Mouse (Mus musculus): ENCODE results near the gene Vegfa. TPM values are rescaled to one million over a fixed set of nuclear protein-coding genes. Genes with fewer than 3 reads are reported as not detected.
A peak's percentile ranks its signal among the peaks of the same experiment; 100 is the strongest.

Gene Vegfa
- polyA plus RNA-seq, 1 experiment = 53.0 TPM

DNA sequence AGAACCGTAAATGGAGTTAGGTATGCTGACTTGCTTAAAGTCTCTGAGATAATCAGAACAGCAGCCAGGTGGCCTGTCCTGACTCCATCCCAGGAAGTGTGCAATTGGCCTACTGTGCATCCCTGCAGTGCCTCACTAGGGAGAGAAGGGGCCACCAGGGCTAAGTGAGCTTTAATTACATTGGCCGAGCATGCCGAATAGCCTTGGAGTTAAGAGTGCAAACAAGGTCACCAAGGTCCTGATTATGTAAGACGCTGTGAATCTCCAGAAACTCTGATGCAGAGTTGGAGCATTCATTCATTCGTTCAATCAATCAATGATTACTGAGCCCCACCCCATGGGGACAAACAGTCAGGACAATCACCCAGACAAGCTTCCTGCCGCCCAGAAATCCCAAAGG lies 33.8 kb downstream of the Vegfa start:
- TF ChIP-seq GATA1 (IDR thresholded peaks at IDR 0.05; ENCODE audit: low read length) = no peak

DNA sequence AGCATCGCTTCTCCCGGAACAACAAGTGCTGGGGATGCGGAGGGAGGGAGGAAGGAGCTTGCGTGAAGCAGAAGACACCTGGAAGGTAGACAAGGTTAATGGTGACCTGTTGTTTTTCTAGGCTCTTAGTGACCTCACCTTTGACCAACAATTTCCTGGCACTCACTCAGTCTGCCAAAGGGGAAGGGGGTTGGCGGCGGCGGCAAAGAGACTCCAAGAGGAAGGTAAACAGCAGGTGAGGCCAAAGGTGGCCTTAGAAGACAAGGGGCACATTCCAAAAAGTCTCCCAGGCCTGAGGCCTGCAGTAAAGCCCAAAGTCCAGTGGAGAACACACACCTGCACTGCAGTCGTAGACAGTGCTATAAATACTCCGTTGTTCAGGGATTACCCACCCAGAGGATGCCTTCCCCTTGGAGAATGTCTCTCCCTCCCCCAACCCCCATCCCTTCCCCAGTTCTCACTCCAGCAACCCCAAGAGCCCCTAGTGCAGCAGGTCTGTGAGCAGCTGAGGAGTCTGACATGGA lies 35.2 kb downstream of the Vegfa start:
- no peak for TF ChIP-seq GATA1 (IDR thresholded peaks at IDR 0.05; ENCODE audit: low read length)

DNA sequence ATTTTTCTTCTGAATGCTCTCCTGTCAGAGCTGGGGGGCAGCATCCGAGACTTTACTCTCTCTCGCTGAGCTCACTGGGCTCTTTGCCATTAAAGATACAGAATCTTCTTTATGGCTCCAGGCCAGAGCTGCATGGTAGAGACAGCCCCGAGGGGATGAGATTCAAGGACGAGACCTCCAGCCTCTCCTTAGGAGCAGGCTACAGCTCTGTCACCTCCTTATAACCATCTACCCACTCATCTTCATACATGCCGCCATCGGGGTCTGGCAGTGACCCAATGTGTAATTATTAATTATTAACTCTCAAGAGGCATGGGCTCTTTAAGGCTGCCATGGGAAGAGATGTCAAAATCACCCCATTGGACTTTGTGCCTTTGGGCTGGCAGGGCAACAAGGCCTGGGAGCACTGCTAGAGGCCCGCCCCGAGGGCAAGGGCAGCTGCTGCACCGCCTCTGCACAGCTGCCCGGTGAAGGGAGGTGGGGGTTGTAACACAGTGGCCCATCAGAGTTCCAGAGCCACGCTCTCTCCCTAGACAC lies 37.8 kb downstream of the Vegfa start:
- TF ChIP-seq GATA1 (IDR thresholded peaks at IDR 0.05; ENCODE audit: low read length) = no peak

DNA sequence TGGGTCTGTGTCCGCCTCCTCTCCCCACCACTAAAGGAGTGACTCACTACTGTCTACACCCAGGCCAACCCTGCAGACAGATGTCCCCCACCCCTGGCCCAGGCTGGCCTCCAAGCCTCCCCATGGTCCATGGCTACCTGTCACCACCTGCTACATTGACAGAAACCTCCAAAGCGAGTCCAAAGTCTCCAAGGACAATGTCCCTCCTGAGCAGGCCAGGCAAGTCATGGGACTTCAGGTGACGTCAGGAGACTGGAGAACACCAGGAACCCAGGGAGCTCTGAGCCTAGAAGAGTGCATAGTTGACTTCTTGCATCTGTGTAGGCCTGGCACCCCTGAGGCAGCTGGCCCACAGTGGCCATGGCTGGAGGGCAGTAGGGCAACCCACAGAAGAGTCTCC lies 45.3 kb downstream of the Vegfa start:
- no peak for TF ChIP-seq GATA1 (IDR thresholded peaks at IDR 0.05; ENCODE audit: low read length)

DNA sequence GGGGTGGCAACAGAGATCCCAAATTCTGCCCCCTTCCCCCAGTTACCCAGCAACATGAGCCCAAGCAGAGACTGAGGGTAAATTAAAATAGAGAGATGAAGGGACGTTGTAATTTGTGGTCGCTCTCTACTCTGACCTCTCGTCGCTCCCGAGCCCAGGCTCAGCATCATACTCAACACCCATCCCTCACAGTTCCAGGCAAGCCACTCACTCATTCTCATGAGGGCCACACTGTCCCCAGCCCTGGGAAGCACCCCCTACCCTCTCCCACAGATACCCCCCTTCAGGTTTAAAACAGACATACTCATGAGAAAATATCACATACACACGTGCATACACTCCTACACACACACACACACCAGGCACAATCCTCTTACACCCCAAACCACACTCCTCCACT lies 45.8 kb downstream of the Vegfa start:
- TF ChIP-seq GATA1 (IDR thresholded peaks at IDR 0.05; ENCODE audit: low read length) = no peak

DNA sequence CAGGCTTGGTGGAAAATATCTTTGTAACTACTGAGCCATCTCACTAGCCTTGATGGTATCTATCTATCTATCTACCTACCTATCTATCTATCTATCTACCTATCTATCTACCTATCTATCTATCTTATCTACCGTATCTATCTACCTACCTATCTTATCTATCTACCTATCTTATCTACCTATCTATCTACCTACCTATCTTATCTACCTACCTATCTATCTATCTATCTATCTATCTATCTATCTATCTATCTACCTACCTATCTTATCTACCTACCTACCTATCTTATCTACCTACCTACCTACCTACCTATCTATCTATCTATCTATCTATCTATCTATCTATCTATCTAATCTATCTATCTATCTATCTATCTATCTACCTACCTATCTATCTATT lies 49.0 kb downstream of the Vegfa start:
- peak; percentile 33 for TF ChIP-seq GATA1 (IDR thresholded peaks at IDR 0.05; ENCODE audit: low read length)

DNA sequence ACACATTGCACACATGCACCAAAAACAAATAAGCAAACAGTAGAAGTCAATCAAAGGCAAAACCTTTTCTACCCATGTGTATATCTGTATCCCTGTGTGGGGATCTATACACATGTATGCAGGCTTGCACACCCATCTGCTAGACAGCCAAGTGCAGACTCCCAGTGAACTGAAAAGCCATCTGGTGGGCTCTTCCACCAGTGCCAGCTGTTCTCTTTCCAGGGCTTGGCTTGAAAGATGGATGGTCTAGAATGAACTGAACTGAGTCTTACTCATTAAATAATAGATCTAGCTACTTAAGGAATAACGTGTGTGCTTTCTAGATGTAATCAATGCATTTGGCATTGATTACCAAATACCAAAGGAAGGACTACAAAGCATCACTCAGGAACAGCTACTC lies 50.3 kb downstream of the Vegfa start:
- no peak for TF ChIP-seq GATA1 (IDR thresholded peaks at IDR 0.05; ENCODE audit: low read length)

DNA sequence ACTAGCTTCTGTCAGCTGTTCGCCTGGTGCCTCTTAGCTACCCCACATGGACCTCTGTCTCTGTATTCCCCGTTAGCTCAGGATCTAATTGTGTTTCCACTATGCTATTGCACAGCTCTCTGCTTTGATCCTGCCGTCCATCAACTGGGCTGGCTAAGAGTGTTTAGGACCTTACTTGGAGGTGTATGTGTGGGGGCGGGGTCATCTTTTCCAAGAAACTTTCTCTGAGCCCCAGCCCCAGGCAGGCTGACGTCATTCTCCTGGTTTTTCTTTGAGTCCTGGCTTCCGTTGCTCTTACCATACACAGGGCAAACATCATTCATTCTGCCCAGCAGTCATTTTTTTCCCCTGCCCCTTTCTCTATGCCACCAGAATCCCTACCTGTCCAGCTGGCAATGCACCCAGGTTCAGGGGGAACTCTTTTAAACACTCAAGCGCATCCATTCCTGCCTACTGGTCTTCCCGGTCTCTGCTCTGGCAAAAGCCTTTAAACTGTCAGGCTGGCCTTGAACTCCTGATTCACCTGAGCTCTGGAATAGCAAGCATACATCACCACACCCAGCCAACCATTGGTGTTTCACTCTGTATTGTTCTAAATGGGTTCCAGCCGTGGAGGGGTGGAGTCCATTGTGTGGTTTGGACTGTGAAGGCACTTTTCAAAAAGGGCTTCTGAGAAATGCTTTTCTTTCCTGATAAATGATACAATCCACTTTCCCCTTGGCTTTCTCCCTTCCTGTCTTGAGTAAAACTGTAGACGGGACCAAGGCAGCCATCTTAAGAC lies 53.0 kb downstream of the Vegfa start:
- TF ChIP-seq GATA1 (IDR thresholded peaks at IDR 0.05; ENCODE audit: low read length) = no peak

DNA sequence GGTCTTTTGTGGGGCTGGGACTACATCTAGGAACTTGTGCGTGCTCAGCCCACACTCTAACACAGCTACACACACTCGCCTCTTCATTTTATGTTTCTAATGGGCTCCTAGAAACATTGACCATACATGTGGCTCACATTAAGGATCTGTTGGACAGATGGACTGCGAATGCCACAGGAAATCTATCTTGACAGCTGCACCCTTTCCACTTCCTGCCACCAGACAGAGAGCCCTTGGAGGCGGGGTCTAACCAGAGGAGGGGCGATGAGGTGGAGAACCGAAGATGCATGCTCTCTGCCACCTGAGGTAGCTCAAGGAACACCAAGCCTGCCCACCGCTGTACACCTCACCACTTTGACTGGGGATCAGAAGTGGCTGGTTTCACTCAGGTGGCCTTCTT lies 57.7 kb downstream of the Vegfa start:
- TF ChIP-seq GATA1 (IDR thresholded peaks at IDR 0.05; ENCODE audit: low read length) = no peak

DNA sequence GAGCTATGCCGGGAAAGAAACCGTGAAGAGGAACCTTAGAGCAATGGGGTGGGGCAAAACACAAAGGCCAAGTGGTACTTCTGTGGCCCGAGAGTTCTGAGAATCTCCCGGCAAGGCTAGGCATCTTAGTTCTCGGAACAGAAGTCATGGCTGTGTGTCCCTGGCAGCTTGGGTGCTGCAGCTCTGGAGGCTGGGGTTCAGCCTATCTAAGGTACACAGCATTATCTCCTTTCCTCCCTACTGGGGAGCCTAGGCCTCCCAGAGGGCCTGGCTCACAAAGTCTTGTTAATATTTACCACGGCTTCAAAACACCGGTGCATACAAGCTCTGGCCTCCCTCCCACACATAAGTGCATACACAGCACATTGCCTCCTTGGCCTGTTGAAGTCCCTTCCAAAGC lies 59.0 kb downstream of the Vegfa start:
- TF ChIP-seq GATA1 (IDR thresholded peaks at IDR 0.05; ENCODE audit: low read length) = no peak

DNA sequence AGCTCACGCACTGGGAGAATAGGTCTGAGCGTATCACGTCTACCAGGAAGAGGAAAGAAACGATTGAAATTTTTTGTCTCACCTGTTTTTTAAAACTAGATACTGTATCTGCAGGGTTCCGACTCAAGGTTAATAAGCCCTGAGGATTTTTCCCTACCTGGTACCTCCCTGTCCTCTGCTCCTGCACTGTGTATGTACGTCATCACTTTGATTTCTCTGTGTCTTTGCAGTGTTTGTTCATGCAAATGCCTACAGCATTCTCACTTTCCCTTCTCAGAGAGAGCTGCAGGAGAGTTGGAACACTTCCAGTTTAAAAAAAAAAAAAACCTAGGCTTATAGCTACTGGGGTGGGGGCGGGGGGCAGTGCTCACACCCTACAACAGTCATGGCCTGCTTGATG lies 59.8 kb downstream of the Vegfa start:
- no peak for TF ChIP-seq GATA1 (IDR thresholded peaks at IDR 0.05; ENCODE audit: low read length)

DNA sequence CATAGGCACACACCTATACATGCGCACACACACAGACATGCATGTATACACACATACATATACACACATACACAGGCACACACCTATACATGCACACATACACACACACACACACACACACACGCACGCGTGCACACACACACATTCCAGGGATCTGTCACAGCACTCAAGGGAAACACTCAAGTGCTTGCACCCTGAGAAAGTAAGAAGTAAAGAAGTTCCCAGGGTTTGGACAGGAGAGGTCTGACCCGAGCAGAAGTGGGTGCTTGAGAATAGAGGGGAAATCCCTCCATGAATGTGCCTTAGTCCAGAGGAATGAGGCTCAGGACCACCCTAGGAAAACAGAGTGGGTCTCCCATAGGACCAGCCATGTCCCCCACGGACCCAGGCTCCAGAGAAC lies 60.4 kb downstream of the Vegfa start:
- no peak for TF ChIP-seq GATA1 (IDR thresholded peaks at IDR 0.05; ENCODE audit: low read length)

DNA sequence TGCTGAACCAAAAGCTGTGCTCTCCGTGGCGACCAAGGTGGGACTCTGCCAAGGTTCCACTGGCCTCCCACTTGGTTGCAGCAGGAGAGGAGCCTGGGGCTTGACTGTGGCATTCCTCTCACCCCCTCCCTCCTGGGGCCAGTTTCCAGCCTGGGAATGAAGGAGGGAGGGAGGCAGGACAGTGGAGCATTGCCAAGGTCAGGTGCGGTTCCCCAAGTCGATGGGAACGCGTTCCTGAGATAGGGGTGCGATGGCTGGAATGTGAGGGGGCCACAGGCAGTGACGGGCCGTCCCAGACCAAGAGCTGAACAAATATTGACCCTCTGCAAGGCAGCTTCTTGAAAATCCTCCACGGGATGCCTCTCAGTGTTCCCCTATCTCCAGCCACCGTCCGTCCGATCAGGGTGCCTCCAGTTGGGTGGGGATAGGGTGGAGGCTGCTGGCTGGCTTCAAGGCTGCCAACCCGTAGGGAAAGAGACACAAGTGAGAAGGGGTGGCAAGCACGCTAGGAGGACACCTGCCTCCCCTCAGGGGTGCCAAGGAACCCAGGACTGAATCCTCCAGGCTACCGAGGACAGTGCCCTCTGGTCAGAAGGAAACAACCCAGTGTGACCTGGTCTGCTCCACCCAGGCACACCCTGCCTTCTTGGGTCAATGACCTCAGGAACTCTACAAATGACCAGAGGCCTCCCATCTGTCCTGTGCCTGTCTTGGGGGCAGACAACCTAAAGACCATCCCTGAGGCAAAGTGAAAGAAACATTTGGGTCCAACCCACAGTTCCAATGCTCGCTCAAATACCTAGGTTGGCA lies 61.2 kb downstream of the Vegfa start:
- no peak for TF ChIP-seq GATA1 (IDR thresholded peaks at IDR 0.05; ENCODE audit: low read length)

DNA sequence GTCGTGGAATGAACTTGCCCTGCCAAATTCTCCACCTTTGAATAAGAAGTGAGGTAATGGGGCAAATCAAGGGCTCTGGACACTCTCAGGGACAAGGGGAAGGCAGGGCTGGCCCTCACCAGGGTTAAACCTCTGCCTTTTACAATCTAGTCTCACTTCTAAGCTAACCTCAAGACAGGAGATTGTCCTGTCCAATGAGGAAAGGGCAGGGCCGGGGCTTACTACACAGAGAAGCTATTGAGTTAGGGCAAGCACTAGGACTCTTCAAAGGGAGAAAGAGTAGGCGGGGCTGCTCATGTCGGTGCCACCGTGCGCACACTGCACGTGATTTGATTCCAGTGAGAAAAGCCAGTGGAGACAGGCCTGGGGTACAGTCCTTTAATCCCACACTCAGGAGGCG lies 62.6 kb downstream of the Vegfa start:
- TF ChIP-seq GATA1 (IDR thresholded peaks at IDR 0.05; ENCODE audit: low read length) = no peak

DNA sequence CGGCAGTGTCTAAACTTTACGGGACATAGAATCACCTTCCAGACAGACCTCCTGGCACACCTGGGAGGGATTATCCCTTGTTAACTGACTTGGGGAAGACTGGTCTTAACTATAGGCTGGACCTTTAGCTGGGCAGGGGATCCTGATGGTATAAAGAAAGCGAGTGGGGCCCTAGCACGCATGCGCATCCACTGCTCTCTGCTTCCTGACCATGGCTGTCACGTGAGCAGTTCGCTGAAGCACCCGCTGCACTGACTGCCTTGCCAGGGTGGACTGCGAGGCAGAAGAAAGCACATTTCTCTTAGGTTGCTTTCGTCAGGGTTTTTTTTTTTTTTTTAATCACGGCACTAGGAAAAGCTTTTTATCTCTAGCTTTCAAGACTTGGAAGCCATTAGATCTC lies 63.8 kb downstream of the Vegfa start:
- no peak for TF ChIP-seq GATA1 (IDR thresholded peaks at IDR 0.05; ENCODE audit: low read length)

Other genes starting within 250 kb of the Vegfa start
- gene Mrps18a, start 78.6 kb upstream of the Vegfa start, polyA plus RNA-seq (2012) = 91.7 and 133 TPM in 2 replicates
- 0.08 TPM in 1 of 2 replicates, not detected in the other for gene Rsph9, start 111.8 kb upstream of the Vegfa start, polyA plus RNA-seq (2012)
- 7.0 and 14.8 TPM in 2 replicates for gene Mad2l1bp, start 121.2 kb upstream of the Vegfa start, polyA plus RNA-seq (2012)
- 38.1 and 53.1 TPM in 2 replicates for gene Gtpbp2, start 128.7 kb upstream of the Vegfa start, polyA plus RNA-seq (2012)
- gene Polh, start 170.3 kb upstream of the Vegfa start, polyA plus RNA-seq (2012) = 1.6 and 1.7 TPM in 2 replicates
- gene Xpo5, start 170.4 kb upstream of the Vegfa start, polyA plus RNA-seq (2012) = 20.8 and 31.0 TPM in 2 replicates
- 16.5 and 28.3 TPM in 2 replicates for gene Polr1c, start 215.7 kb upstream of the Vegfa start, polyA plus RNA-seq (2012)
- 76.6 and 86.4 TPM in 2 replicates for gene Yipf3, start 215.7 kb upstream of the Vegfa start, polyA plus RNA-seq (2012)
- 1.5 and 1.6 TPM in 2 replicates for gene Lrrc73, start 221.2 kb upstream of the Vegfa start, polyA plus RNA-seq (2012)

Measured in G1E-ER4 (cell line).